Mouse (Mus musculus): ENCODE data around the gene Zmiz1.

Zmiz1 gene

GRCm38 (mm10) chr14:25620766-25621165 lies 161.8 kb downstream of the Zmiz1 start:
- DNase-seq, result no peak

GRCm38 (mm10) chr14:25623698-25624097 lies 164.7 kb downstream of the Zmiz1 start:
- no peak for DNase-seq

- no peak for DNase-seq
Measured at GRCm38 (mm10) chr14:25624659-25625058, 165.7 kb downstream of the Zmiz1 start.

- no peak for DNase-seq
Measured at GRCm38 (mm10) chr14:25627599-25628255, 168.7 kb downstream of the Zmiz1 start.

- DNase-seq, result no peak
Measured at GRCm38 (mm10) chr14:25628448-25629099, 169.6 kb downstream of the Zmiz1 start.

- DNase-seq, result no peak
Measured at GRCm38 (mm10) chr14:25629866-25630606, 171.1 kb downstream of the Zmiz1 start.

- DNase-seq, result no peak
Measured at GRCm38 (mm10) chr14:25630647-25631409, 171.8 kb downstream of the Zmiz1 start.

GRCm38 (mm10) chr14:25631481-25631880 lies 172.5 kb downstream of the Zmiz1 start:
- no peak for DNase-seq

- no peak for DNase-seq
Measured at GRCm38 (mm10) chr14:25633539-25634300, 174.7 kb downstream of the Zmiz1 start.

GRCm38 (mm10) chr14:25634328-25634727 lies 175.3 kb downstream of the Zmiz1 start:
- DNase-seq, result no peak

GRCm38 (mm10) chr14:25635746-25636145 lies 176.8 kb downstream of the Zmiz1 start:
- DNase-seq, result no peak

GRCm38 (mm10) chr14:25636297-25636696 lies 177.3 kb downstream of the Zmiz1 start:
- no peak for DNase-seq

- DNase-seq, result no peak
Measured at GRCm38 (mm10) chr14:25639120-25639758, 180.3 kb downstream of the Zmiz1 start.

GRCm38 (mm10) chr14:25639979-25640378 lies 181.0 kb downstream of the Zmiz1 start:
- DNase-seq, result no peak

GRCm38 (mm10) chr14:25640421-25641056 lies 181.6 kb downstream of the Zmiz1 start:
- no peak for DNase-seq

GRCm38 (mm10) chr14:25641067-25641466 lies 182.1 kb downstream of the Zmiz1 start:
- no peak for DNase-seq

- no peak for DNase-seq
Measured at GRCm38 (mm10) chr14:25645717-25646116, 186.7 kb downstream of the Zmiz1 start.

- peak; percentile 91 for DNase-seq
Measured at GRCm38 (mm10) chr14:25646161-25646621, 187.2 kb downstream of the Zmiz1 start.

- DNase-seq, result no peak
Measured at GRCm38 (mm10) chr14:25651131-25651530, 192.1 kb downstream of the Zmiz1 start.

- no peak for DNase-seq
Measured at GRCm38 (mm10) chr14:25651905-25652304, 192.9 kb downstream of the Zmiz1 start.
